Mouse (Mus musculus) hindbrain, embryonic 10.5 days (tissue): ENCODE results near the gene Taf8. TPM values are rescaled to one million over a fixed set of nuclear protein-coding genes. Genes with fewer than 3 reads are reported as not detected.

Experiments used
- DNase-seq: peaks from one replicate; pipeline ENCODE4 v3.0.0-alpha.2; 2017; ENCODE audit warnings: low spot score
- H3K27ac ChIP-seq: fragments of 300-500 bp; sonication (generic); 2 replicates; pipeline ENCODE4 v1.5.1; 2016; ENCODE audit warnings: mild to moderate bottlenecking, moderate library complexity
- H3K27me3 ChIP-seq: fragments of 300-500 bp; sonication (generic); 2 replicates; pipeline ENCODE4 v1.6.1; 2016; ENCODE audit warnings: mild to moderate bottlenecking; ENCODE audit not compliant: poor library complexity, insufficient read depth, severe bottlenecking
- H3K36me3 ChIP-seq: fragments of 300-500 bp; sonication (generic); 2 replicates; pipeline ENCODE4 v1.6.1; 2016; ENCODE audit warnings: mild to moderate bottlenecking, moderate library complexity
- H3K4me1 ChIP-seq: fragments of 300-500 bp; sonication (generic); replicated peaks from 2 replicates; pipeline ENCODE4 v1.6.1; 2016; ENCODE audit warnings: mild to moderate bottlenecking
- H3K4me3 ChIP-seq: fragments of 300-500 bp; sonication (generic); 2 replicates; pipeline ENCODE4 v1.5.1; 2016; ENCODE audit warnings: mild to moderate bottlenecking, moderate library complexity
- H3K9me3 ChIP-seq: fragments of 300-500 bp; sonication (generic); 2 replicates; pipeline ENCODE4 v1.6.1; 2016; ENCODE audit warnings: mild to moderate bottlenecking, moderate library complexity
- WGBS: fragments of 180-500 bp; shearing (Covaris S2); methylation state at CpG from one replicate; pipeline ENCODE4 v1.1.7; 2016; 5-methylcytosine and 5-hydroxymethylcytosine counted together
- polyA plus RNA-seq: library from polyadenylated mRNA; unstranded; fragments of >200 nt; fragmentation: Nextera tagmentation; extraction: Ambion mirVana; gene quantifications from 2 replicates; pipeline ENCODE4 v1.2.1, GENCODE M21; 2016

The Taf8 gene
- polyA plus RNA-seq, 1 experiment from 2014 or later = 36.0 TPM

- 74% methylated on average over 6 of the region's 6 CpGs for WGBS
These were observed 58.0 kb downstream of the Taf8 start for GRCm38 (mm10) chr17:47444113-47444512.

GRCm38 (mm10) chr17:47442271-47442670 lies 59.8 kb downstream of the Taf8 start:
- 80% methylated on average over 3 of the region's 3 CpGs for WGBS
- no peak for DNase-seq
- no peak overlapping the region for H3K4me3 ChIP-seq
- H3K27ac ChIP-seq = no peak overlapping the region
- peaks cover 50% of the 10 kb centered on the region for H3K27me3 ChIP-seq
- no peaks in the 10 kb centered on the region for H3K36me3 ChIP-seq
- H3K4me1 ChIP-seq = peaks cover 47% of the 10 kb centered on the region
- H3K9me3 ChIP-seq = no peaks in the 10 kb centered on the region

More at GRCm38 (mm10) chr17:47444113-47444512, 58.0 kb downstream of the Taf8 start:
- peaks cover 31% of the 10 kb centered on the region for H3K27me3 ChIP-seq
- no peaks in the 10 kb centered on the region for H3K9me3 ChIP-seq
- H3K36me3 ChIP-seq = no peaks in the 10 kb centered on the region
- H3K4me1 ChIP-seq = peaks cover 54% of the 10 kb centered on the region
- DNase-seq = no peak
- 0 out of 2 replicates have a peak overlapping the region, but pooled peaks have one; percentile 12 for H3K27ac ChIP-seq
- no peak overlapping the region for H3K4me3 ChIP-seq

- no peak overlapping the region for H3K4me3 ChIP-seq
- WGBS = 70% methylated on average over 19 of the region's 19 CpGs
- no peak for DNase-seq
- H3K36me3 ChIP-seq = no peaks in the 10 kb centered on the region
- H3K9me3 ChIP-seq = no peaks in the 10 kb centered on the region
- peaks cover 58% of the 10 kb centered on the region for H3K27me3 ChIP-seq
- H3K4me1 ChIP-seq = peaks cover 51% of the 10 kb centered on the region
- H3K27ac ChIP-seq = 0 out of 2 replicates have a peak overlapping the region, but pooled peaks have one; percentile 4
These were observed 60.6 kb downstream of the Taf8 start for GRCm38 (mm10) chr17:47441296-47442051.

GRCm38 (mm10) chr17:47440359-47440890 lies 61.7 kb downstream of the Taf8 start:
- no peaks in the 10 kb centered on the region for H3K9me3 ChIP-seq
- H3K4me1 ChIP-seq = peaks cover 46% of the 10 kb centered on the region
- peaks cover 66% of the 10 kb centered on the region for H3K27me3 ChIP-seq
- peak; percentile 34 for DNase-seq
- peak overlapping the region; percentile 64 for H3K27ac ChIP-seq
- H3K4me3 ChIP-seq = 0 out of 2 replicates have a peak overlapping the region, but pooled peaks have one; percentile 9
- H3K36me3 ChIP-seq = no peaks in the 10 kb centered on the region
- 3% methylated on average over 9 of the region's 9 CpGs for WGBS

GRCm38 (mm10) chr17:47439396-47440028 lies 62.6 kb downstream of the Taf8 start:
- DNase-seq = no peak
- 38% methylated on average over 9 of the region's 9 CpGs for WGBS
- H3K4me3 ChIP-seq = no peak overlapping the region
- H3K4me1 ChIP-seq = peaks cover 44% of the 10 kb centered on the region
- H3K36me3 ChIP-seq = no peaks in the 10 kb centered on the region
- H3K9me3 ChIP-seq = no peaks in the 10 kb centered on the region
- H3K27ac ChIP-seq = no peak overlapping the region; the same call in 1 of the 2 replicates
- peaks cover 68% of the 10 kb centered on the region for H3K27me3 ChIP-seq

GRCm38 (mm10) chr17:47438611-47439010 lies 63.5 kb downstream of the Taf8 start:
- no peak for DNase-seq
- 67% methylated on average over 6 of the region's 6 CpGs for WGBS
- peaks cover 41% of the 10 kb centered on the region for H3K4me1 ChIP-seq
- no peak overlapping the region for H3K4me3 ChIP-seq
- no peak overlapping the region for H3K27ac ChIP-seq
- H3K36me3 ChIP-seq = no peaks in the 10 kb centered on the region
- H3K27me3 ChIP-seq = peaks cover 61% of the 10 kb centered on the region
- no peaks in the 10 kb centered on the region for H3K9me3 ChIP-seq

- peaks cover 61% of the 10 kb centered on the region for H3K27me3 ChIP-seq
- 2% methylated on average over 24 of the region's 25 CpGs for WGBS
- no peak for DNase-seq
- peaks cover 41% of the 10 kb centered on the region for H3K4me1 ChIP-seq
- H3K36me3 ChIP-seq = no peaks in the 10 kb centered on the region
- H3K27ac ChIP-seq = peak within 1 kb of the TSS; percentile 66
- peak within 1 kb of the TSS; percentile 54 for H3K4me3 ChIP-seq
- no peaks in the 10 kb centered on the region for H3K9me3 ChIP-seq
These were observed 65.1 kb downstream of the Taf8 start, which contains the start of gene 1700001C19Rik for GRCm38 (mm10) chr17:47436907-47437547. Gene 1700001C19Rik (minus strand): TSS chr17:47437376.

GRCm38 (mm10) chr17:47436156-47436906 lies 65.8 kb downstream of the Taf8 start, which contains the start of gene AI661453:
Gene AI661453 (plus strand): TSS chr17:47436615.
- peak; percentile 37 for DNase-seq
- H3K27me3 ChIP-seq = peaks cover 61% of the 10 kb centered on the region
- no peaks in the 10 kb centered on the region for H3K36me3 ChIP-seq
- H3K4me3 ChIP-seq = peak within 1 kb of the TSS; percentile 54
- H3K4me1 ChIP-seq = peaks cover 36% of the 10 kb centered on the region
- WGBS = under 1% methylated on average over 45 of the region's 45 CpGs
- no peaks in the 10 kb centered on the region for H3K9me3 ChIP-seq
- peak within 1 kb of the TSS; percentile 66 for H3K27ac ChIP-seq

Other genes starting within 250 kb of the Taf8 start
- 85.2 and 86.5 TPM in 2 replicates for gene Mrps10, start 133.4 kb downstream of the Taf8 start, polyA plus RNA-seq
- gene Guca1b, start 116.9 kb downstream of the Taf8 start, polyA plus RNA-seq = 0.97 and 1.0 TPM in 2 replicates
- gene Guca1a, start 101.7 kb downstream of the Taf8 start, polyA plus RNA-seq = 1.8 and 2.1 TPM in 2 replicates
- 0.24 and 0.54 TPM in 2 replicates for gene AI661453, start 65.7 kb downstream of the Taf8 start, polyA plus RNA-seq
- 0.67 TPM in 1 of 2 replicates, not detected in the other for gene 1700001C19Rik, start 64.9 kb downstream of the Taf8 start, polyA plus RNA-seq
- gene Ccnd3, start 2.8 kb upstream of the Taf8 start, polyA plus RNA-seq = 289 and 330 TPM in 2 replicates
- 39.0 and 40.6 TPM in 2 replicates for gene Bysl, start 109.2 kb upstream of the Taf8 start, polyA plus RNA-seq
- gene Med20, start 109.3 kb upstream of the Taf8 start, polyA plus RNA-seq = 41.2 and 45.9 TPM in 2 replicates
- 1.9 and 2.1 TPM in 2 replicates for gene Gm20517, start 109.3 kb upstream of the Taf8 start, polyA plus RNA-seq
- gene Usp49, start 128.4 kb upstream of the Taf8 start, polyA plus RNA-seq = 6.7 and 8.4 TPM in 2 replicates
- 369 and 408 TPM in 2 replicates for gene Tomm6, start 186.1 kb upstream of the Taf8 start, polyA plus RNA-seq
- gene Frs3, start 186.7 kb upstream of the Taf8 start, polyA plus RNA-seq = 9.5 and 12.7 TPM in 2 replicates
- gene Gm21981, start 192.2 kb upstream of the Taf8 start, polyA plus RNA-seq = 0.27 and 0.86 TPM in 2 replicates
- gene Prickle4, start 192.4 kb upstream of the Taf8 start, polyA plus RNA-seq = 0.34 and 0.66 TPM in 2 replicates
- 0.15 TPM in 1 of 2 replicates, not detected in the other for gene Pgc, start 224.6 kb upstream of the Taf8 start, polyA plus RNA-seq
- gene Tfeb, start 234.7 kb upstream of the Taf8 start, polyA plus RNA-seq = 2.2 and 3.7 TPM in 2 replicates